Mouse (Mus musculus) thymus, postnatal 25 days (tissue): ENCODE measurements around the gene H13.

ENCODE experiments used
- DNase-seq: peaks from one replicate; pipeline ENCODE4 v3.0.0; 2022

H13 gene

GRCm38 (mm10) chr2:152669256-152669638 lies at the start of gene H13:
TSS of gene H13 (plus strand) at chr2:152669461.
- peak; percentile 93 for DNase-seq

GRCm38 (mm10) chr2:152620367-152621134 lies 48.7 kb upstream of the H13 start:
- no peak for DNase-seq

GRCm38 (mm10) chr2:152622151-152622550 lies 47.1 kb upstream of the H13 start:
- no peak for DNase-seq

DNA sequence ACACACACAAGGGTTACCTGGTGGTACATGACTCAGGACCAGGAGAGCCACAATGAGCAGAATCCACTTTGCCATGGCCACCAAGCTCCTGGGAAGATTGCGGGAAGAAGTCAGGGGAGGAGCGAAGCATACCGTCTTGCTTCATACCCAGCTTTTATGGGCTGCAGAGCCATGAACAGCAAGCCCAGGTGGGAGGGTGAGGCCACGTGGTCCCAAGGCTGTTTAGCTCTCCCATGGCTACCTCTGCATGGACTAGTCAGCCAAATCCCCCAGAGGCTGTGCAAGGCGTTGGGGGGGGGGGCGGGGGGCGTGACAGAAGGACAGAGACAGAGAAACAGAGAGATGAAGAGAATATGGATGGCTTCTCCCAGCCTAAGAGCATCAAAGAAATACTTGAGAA lies 46.3 kb upstream of the H13 start, which contains the start of gene Defb25:
Gene Defb25 (minus strand): TSS at position 101 of the 400 bp plus-strand sequence.
- no peak for DNase-seq

GRCm38 (mm10) chr2:152624566-152624965 lies 44.7 kb upstream of the H13 start:
- DNase-seq: no peak

GRCm38 (mm10) chr2:152625256-152625655 lies 44.0 kb upstream of the H13 start:
- DNase-seq: no peak

DNA sequence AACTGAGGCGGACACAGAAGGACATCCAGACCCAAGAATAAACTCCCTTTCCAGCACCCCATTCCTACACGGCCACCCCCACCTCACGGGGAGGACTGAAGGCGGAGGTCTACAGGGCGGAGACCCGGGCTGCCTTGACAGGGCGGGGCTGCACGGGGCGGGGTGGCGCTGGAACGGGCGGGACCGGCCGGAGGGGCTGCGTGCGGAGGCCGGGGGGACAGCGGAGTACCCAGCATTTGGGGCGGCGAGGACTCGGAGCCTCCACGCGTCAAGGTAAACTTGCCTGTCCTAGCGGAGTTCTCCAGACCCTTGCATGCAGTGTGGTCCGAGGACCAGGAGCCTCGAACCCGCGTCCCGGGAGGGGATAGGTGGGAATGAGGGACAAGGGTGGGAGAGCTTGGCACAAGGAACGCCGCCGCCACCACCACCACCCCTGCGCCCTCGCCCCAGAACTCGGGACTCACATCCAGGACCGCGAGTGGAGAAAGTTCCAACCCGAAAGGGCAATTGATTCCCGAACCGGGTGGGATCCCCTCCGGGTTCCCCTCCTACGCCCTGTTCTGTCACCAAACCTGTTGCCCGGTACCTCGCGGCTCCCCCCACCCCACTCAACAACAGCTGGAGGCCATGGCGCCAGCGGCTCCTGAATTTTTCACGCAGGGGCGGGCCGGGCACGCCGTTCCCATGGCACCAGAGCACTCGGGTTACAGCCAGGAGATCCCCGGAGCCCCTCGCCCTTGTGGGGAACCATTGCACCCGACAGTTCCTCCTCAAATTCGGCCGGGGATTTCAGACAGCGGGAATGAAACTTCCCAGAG lies 42.3 kb upstream of the H13 start, which contains the start of gene Rem1:
Gene Rem1 (plus strand): TSS at position 178 of the 818 bp plus-strand sequence.
- no peak for DNase-seq

DNA sequence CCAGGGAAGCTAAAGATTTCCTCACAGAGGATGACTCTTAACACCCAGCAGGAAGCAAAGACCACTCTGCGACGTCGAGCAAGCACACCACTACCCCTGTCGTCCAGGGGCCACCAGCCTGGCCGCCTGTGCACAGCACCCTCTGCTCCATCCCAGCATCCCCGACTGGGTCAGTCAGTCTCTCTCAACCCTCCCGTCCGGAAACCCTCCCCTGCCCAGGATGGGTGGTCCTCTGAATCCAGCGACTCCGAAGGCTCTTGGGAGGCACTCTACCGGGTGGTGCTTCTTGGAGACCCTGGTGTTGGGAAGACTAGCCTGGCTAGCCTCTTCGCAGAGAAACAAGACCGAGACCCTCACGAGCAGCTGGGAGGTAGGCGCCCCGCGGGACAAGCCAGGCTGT lies 41.2 kb upstream of the H13 start:
- no peak for DNase-seq

DNA sequence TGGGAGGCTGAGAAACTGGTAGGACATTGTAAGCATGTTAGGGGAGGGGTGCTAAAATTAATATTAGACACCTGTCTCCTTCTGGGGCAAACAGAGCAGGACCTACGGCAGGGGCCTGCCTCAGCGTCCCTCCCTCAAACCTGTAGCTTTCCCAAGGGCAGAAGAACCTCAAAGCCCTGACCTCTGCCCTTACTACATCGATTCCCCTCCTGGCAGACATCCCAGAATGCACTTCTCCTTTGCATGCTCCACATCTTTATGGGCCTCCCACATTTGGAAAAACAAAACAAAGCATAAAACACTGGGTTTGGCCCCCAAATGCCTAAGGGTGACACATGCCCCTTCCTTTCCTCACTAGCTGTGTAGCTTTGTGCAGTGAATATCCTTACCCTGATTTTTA lies 40.0 kb upstream of the H13 start:
- DNase-seq: no peak

DNA sequence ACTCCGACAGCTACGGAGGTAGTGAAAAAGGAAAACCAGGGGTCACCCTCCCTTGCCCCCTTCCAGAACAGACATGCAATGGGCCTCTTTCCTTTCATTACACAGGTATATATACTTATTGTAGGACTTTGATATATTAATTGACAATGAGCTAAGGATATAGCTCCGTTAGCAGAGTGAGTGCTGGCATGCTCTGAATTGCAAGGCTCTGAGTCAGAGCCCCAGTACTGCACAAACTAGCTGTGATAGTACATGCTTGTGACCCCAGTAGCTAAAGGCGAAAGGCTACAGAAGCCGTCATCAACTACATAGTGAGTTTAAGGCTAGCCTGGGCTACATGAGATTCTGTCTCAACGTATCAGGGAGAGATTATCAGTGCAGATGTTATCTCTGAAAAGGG lies 39.4 kb upstream of the H13 start:
- no peak for DNase-seq

- no peak for DNase-seq
Measured at GRCm38 (mm10) chr2:152633334-152633733, 35.9 kb upstream of the H13 start.

- DNase-seq: no peak
Measured at GRCm38 (mm10) chr2:152634311-152634710, 35.0 kb upstream of the H13 start.

GRCm38 (mm10) chr2:152636246-152637005 lies 32.8 kb upstream of the H13 start:
- DNase-seq: no peak

DNA sequence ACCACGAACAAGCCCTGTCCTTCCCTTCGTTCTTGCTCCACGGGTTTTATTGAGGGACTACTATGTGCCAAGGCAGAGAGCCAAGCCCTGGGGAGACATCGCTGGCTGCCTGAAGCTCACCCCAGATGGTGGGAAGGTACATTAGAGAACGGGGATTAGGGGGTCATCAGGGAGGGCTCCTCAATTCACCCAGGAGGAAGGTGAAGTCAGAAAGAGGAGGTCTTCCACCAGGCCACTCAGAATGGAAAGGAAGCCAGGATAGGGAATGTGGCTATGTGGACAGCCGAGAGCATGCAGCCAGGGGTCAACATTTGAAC lies 32.3 kb upstream of the H13 start:
- DNase-seq: no peak

DNA sequence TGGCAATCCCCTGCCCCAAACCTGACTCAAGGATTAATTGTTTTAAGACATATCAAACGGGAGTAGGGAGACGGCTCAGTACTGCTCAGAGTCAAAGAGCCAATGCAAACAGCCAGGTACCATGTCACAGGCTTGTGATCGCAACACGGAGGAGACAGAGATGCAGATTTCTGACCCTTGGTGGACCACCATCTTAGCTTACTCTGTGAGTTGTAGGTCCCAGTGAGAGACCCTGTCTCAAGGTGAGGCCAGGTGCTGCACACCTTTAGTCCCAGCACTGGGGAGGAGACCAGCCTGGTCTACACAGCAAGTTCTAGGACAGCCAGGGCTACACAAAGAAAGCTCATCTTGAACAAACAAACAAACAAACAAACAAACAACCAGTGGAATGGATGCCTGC lies 31.9 kb upstream of the H13 start:
- DNase-seq: no peak

- DNase-seq: no peak
Measured at GRCm38 (mm10) chr2:152638865-152639264, 30.4 kb upstream of the H13 start.

- DNase-seq: no peak
Measured at GRCm38 (mm10) chr2:152639406-152640113, 29.7 kb upstream of the H13 start.

GRCm38 (mm10) chr2:152652901-152653620 lies 16.2 kb upstream of the H13 start:
- DNase-seq: no peak

- DNase-seq: no peak
Measured at GRCm38 (mm10) chr2:152653874-152654715, 15.2 kb upstream of the H13 start.

- DNase-seq: no peak
Measured at GRCm38 (mm10) chr2:152657398-152657797, 11.9 kb upstream of the H13 start.

GRCm38 (mm10) chr2:152661163-152661562 lies 8.1 kb upstream of the H13 start:
- DNase-seq: no peak
